In genomic region chr17:31270246-31270645, GRCm38 (mm10) we compare ENCODE assay signal across 10 mouse cellular contexts. TPM values are rescaled to one million over a fixed set of nuclear protein-coding genes. Genes with fewer than 3 reads are reported as not detected.
"Had no signal": no experiment of that assay in that cellular context is flagged by ENCODE, and none has a peak within 500 bp of the region (broad histone marks: within the 10 kb centered on the region; RNA-seq: fewer than 3 reads in every experiment).

No protein-coding gene starts in this region.

- H3K27ac ChIP-seq: kidney, postnatal 0 days; limb, embryonic 12.5 days; liver, embryonic 14.5 days; midbrain, embryonic 12.5 days; stomach, embryonic 15.5 days had no signal

- DNase-seq: kidney, adult 2 months; kidney, postnatal 36 days; right cerebral cortex, postnatal 14 days; thymus, adult 2 months had no signal

- H3K4me3 ChIP-seq: limb, embryonic 12.5 days; midbrain, embryonic 12.5 days; stomach, embryonic 15.5 days had no signal

- H3K36me3 ChIP-seq: limb, embryonic 12.5 days; midbrain, embryonic 12.5 days; stomach, embryonic 15.5 days had no signal

- H3K27me3 ChIP-seq: limb, embryonic 12.5 days; midbrain, embryonic 12.5 days; stomach, embryonic 15.5 days had no signal

- H3K4me1 ChIP-seq: midbrain, embryonic 12.5 days; stomach, embryonic 15.5 days had no signal

RNA-seq across cellular contexts. Expression of gene Rsph1, which starts 6.9 kb away (rescaled TPM):
- total RNA-seq: liver, adult 2 months had no signal
- polyA plus RNA-seq: liver, adult 2 months had no signal
